10 mouse cellular contexts compared by ENCODE assay signal in the genomic region with DNA sequence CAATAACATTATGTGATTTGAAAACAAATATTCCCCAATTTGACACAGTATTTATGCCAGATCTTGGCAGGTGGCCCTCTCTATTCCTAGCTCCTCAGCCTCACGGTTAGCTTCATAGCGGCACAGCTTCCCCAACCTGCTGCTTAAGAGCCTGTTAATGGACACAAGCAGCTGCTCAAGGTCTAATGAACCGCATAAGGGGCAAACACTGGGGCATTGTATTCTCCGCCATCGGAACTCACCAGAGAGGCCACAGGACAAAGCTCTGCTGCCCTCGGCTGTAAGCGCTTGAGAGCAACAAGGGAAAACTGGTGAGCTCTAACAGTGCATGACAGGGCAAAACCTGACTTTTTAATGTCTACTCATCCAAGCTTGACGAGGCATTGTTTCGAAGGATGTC. TPM values are rescaled to one million over a fixed set of nuclear protein-coding genes. Genes with fewer than 3 reads are reported as not detected.
A peak's percentile ranks its signal among the peaks of the same experiment; 100 is the strongest.
DNase-seq lines count a peak whose midpoint lies in the region.
"Had no signal": no experiment of that assay in that cellular context is flagged by ENCODE, and none has a peak within 500 bp of the region (broad histone marks: within the 10 kb centered on the region; RNA-seq: fewer than 3 reads in every experiment).

No protein-coding gene starts in this region.

- peak; percentile 39 for DNase-seq in testis, postnatal 10 days (ENCODE audit: low spot score)
- no peak for DNase-seq in testis, postnatal 14 days (ENCODE audit: low spot score)
- DNase-seq in embryo, embryonic 9.5 days (ENCODE audit: extremely low spot score), result peak; percentile 48
- peak; percentile 10 to 22 for DNase-seq in kidney, postnatal 36 days
- no peak for DNase-seq in adrenal gland, adult 2 months
- no peak for DNase-seq in thymus, postnatal 14 days
- DNase-seq in gastrocnemius, adult 18-20 months (ENCODE audit: low spot score), result no peak
- DNase-seq: liver had no signal

RNA-seq across cellular contexts. Expression of gene Unc13c, which starts 2.0 kb away (rescaled TPM):
- total RNA-seq in adrenal gland, adult 2 months (2021), result 1 to 10 TPM in 1 of 2 experiments, under 1 TPM in 1; 0.43 to 1.6 TPM
- polyA plus RNA-seq in adrenal gland, adult 2 months (2012; rRNA removed), result 0.03 and 0.11 TPM in 2 replicates
- under 1 TPM; 0.16 to 0.17 TPM for total RNA-seq in gastrocnemius, adult 18-20 months (2021)
- total RNA-seq: common myeloid progenitor, adult 5-6 weeks; megakaryocyte-erythroid progenitor cell, adult 5-6 weeks had no signal

Comparison
In these comparisons a context has a peak if more than half of its experiments do, and no peak if none do; other contexts are left out.
1. DNase-seq: peak in testis, postnatal 10 days (single experiment), embryo, embryonic 9.5 days (single experiment) and kidney, postnatal 36 days (2 of 2); none in testis, postnatal 14 days (single experiment), adrenal gland, adult 2 months (single experiment), thymus, postnatal 14 days (single experiment) and gastrocnemius, adult 18-20 months (single experiment).